Mouse (Mus musculus) CH12.LX (cell line): Measurements from ENCODE around the gene Akap1.

ENCODE experiments used
- BHLHE40 ChIP-seq: IDR thresholded peaks from 2 replicates; pipeline ENCODE4 v1.6.1; 2011; ENCODE audit warnings: mild to moderate bottlenecking, low read depth, low read length, improper control_type of control experiment
- CTCF ChIP-seq, 2 experiments: IDR thresholded peaks in 1 of 2; conservative IDR thresholded peaks in 1 of 2; 2 replicates each; pipeline ENCODE4 v1.5.1; 2011 to 2012; ENCODE audit warnings: low read depth in 2 of 2, low read length in 2 of 2, improper control_type of control experiment in 1 of 2, inconsistent platforms in 1 of 2, mild to moderate bottlenecking in 1 of 2, moderate library complexity in 1 of 2
- E2F4 ChIP-seq: IDR thresholded peaks from 2 replicates; pipeline ENCODE4 v1.6.1; 2011; ENCODE audit warnings: low read depth, low read length, improper control_type of control experiment; ENCODE audit not compliant: insufficient replicate concordance
- ELF1 ChIP-seq: IDR thresholded peaks from 2 replicates; pipeline ENCODE4 v1.6.1; 2014; ENCODE audit warnings: low read depth, mild to moderate bottlenecking, inconsistent platforms, low read length, improper control_type of control experiment
- EP300 ChIP-seq: IDR thresholded peaks from 2 replicates; pipeline ENCODE4 v1.6.1; 2011; ENCODE audit warnings: low read length, improper control_type of control experiment
- MEF2A ChIP-seq: IDR thresholded peaks from 2 replicates; pipeline ENCODE4 v1.6.1; 2014; ENCODE audit warnings: low read depth, mild to moderate bottlenecking, inconsistent platforms, low read length, improper control_type of control experiment, borderline replicate concordance
- MXI1 ChIP-seq: IDR thresholded peaks from 2 replicates; pipeline ENCODE4 v1.6.1; 2011; ENCODE audit warnings: mild to moderate bottlenecking, low read depth, low read length, improper control_type of control experiment
- POLR2A ChIP-seq: IDR thresholded peaks from 2 replicates; pipeline ENCODE4 v1.6.1; 2011; ENCODE audit warnings: low read depth, mild to moderate bottlenecking, improper control_type of control experiment, low read length
- RAD21 ChIP-seq: IDR thresholded peaks from 2 replicates; pipeline ENCODE4 v1.6.1; 2011; ENCODE audit warnings: low read depth, mild to moderate bottlenecking, low read length, improper control_type of control experiment, moderate library complexity
- TCF12 ChIP-seq: IDR thresholded peaks from 2 replicates; pipeline ENCODE4 v1.6.1; 2014; ENCODE audit warnings: low read depth, mild to moderate bottlenecking, inconsistent platforms, low read length, improper control_type of control experiment
- USF2 ChIP-seq: conservative IDR thresholded peaks from 2 replicates; pipeline ENCODE4 v1.6.1; 2011; ENCODE audit warnings: low read depth, low read length, improper control_type of control experiment
- ZC3H11A ChIP-seq: IDR thresholded peaks from 2 replicates; pipeline ENCODE4 v1.6.1; 2012; ENCODE audit warnings: low read depth, mild to moderate bottlenecking, inconsistent platforms, low read length, improper control_type of control experiment
- ZKSCAN1 ChIP-seq: IDR thresholded peaks from 2 replicates; pipeline ENCODE4 v1.6.1; 2012; ENCODE audit warnings: low read depth, inconsistent platforms, low read length, improper control_type of control experiment, borderline replicate concordance

DNA sequence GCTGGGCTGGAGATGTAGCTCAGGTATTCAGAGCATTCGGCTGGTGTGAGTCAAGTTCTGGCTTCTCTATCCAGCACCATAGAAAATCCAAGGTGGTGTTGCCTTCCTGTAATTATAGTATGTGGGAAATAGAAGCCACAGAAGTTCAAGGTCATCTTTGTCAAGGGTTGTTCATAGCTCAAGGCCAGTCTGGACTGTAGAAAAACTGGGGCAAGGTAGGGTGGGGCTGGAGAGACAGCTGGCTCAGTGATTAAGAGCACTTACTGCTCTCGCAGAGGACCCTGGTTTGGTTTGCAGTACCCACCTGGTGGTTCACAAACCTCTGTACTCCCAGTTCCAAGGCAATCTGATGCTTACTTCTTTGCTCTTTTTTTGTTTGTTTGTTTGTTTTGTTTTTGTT lies 24.6 kb upstream of the Akap1 start:
- TF ChIP-seq ZKSCAN1, result no peak
- TF ChIP-seq EP300, result no peak
- no peak for TF ChIP-seq MXI1
- TF ChIP-seq ELF1, result no peak
- no peak for TF ChIP-seq BHLHE40
- no peak for TF ChIP-seq MEF2A
- TF ChIP-seq CTCF (conservative IDR thresholded peaks at IDR 0.05 in 1 of 2, IDR thresholded peaks at IDR 0.05 in 1 of 2; ENCODE audit: low read depth in 2 of 2, low read length in 2 of 2), result no peak
- no peak for TF ChIP-seq USF2
- TF ChIP-seq POLR2A, result no peak
- TF ChIP-seq TCF12, result no peak
- TF ChIP-seq ZC3H11A, result no peak
- no peak for TF ChIP-seq E2F4
- TF ChIP-seq RAD21, result no peak
